Mouse (Mus musculus) lung, embryonic 16.5 days (tissue): ENCODE measurements around the gene Ablim1. TPM values are rescaled to one million over a fixed set of nuclear protein-coding genes. Genes with fewer than 3 reads are reported as not detected.

Source experiments
- ATAC-seq: fragments of 200-750 bp; cut with Nextera tagmentation; 2 replicates; pipeline ENCODE4 v1.8.0; 2017; ENCODE audit warnings: low read depth, mild to moderate bottlenecking, moderate library complexity
- H3K27ac ChIP-seq: fragments of 300-500 bp; sonication (generic); 2 replicates; pipeline ENCODE4 v1.5.1; 2014; ENCODE audit warnings: mild to moderate bottlenecking, control low read depth, low read length
- H3K27me3 ChIP-seq: fragments of 300-500 bp; sonication (generic); 2 replicates; pipeline ENCODE4 v1.6.1; 2014; ENCODE audit warnings: low read depth, low read length, mixed read lengths; ENCODE audit not compliant: control insufficient read depth, insufficient read depth
- H3K36me3 ChIP-seq: fragments of 300-500 bp; sonication (generic); 2 replicates; pipeline ENCODE4 v1.6.1; 2014; ENCODE audit warnings: low read length; ENCODE audit not compliant: control insufficient read depth, insufficient read depth
- H3K4me1 ChIP-seq: fragments of 300-500 bp; sonication (generic); replicated peaks from 2 replicates; pipeline ENCODE4 v1.6.1; 2014; ENCODE audit warnings: low read length, mixed read lengths; ENCODE audit not compliant: control insufficient read depth, insufficient read depth
- H3K4me2 ChIP-seq: fragments of 300-500 bp; sonication (generic); 2 replicates; pipeline ENCODE4 v1.6.1; 2014; ENCODE audit warnings: low read depth, low read length, control low read depth
- H3K4me3 ChIP-seq: fragments of 300-500 bp; sonication (generic); 2 replicates; pipeline ENCODE4 v1.5.1; 2014; ENCODE audit warnings: mild to moderate bottlenecking, low read length, control low read depth
- H3K9ac ChIP-seq: fragments of 300-500 bp; sonication (generic); 2 replicates; pipeline ENCODE4 v1.6.1; 2014; ENCODE audit warnings: low read length, control low read depth
- H3K9me3 ChIP-seq: fragments of 300-500 bp; sonication (generic); 2 replicates; pipeline ENCODE4 v1.6.1; 2016; ENCODE audit warnings: low read length; ENCODE audit not compliant: control insufficient read depth
- WGBS: fragments of 180-500 bp; shearing (Covaris S2); extraction: QIAGEN DNeasy Blood & Tissue Kit; methylation state at CpG from one replicate; pipeline ENCODE4 v1.1.7; 2014; 5-methylcytosine and 5-hydroxymethylcytosine counted together
- polyA plus RNA-seq: library from polyadenylated mRNA; unstranded; fragments of >200 nt; fragmentation: Nextera tagmentation; extraction: Ambion mirVana; gene quantifications from 2 replicates; pipeline ENCODE4 v1.2.1, GENCODE M21; 2015

Gene Ablim1
- polyA plus RNA-seq, 1 experiment from 2014 or later: 54.5 TPM

- Histone ChIP-seq H3K4me1 (peaks cover 33% of the 10 kb centered on the region), H3K27me3 (no peaks in the 10 kb centered on the region), H3K4me2 (no peak overlapping the region), H3K9ac (no peak overlapping the region), H3K27ac (no peak overlapping the region), H3K4me3 (no peak overlapping the region), H3K9me3 (no peaks in the 10 kb centered on the region), H3K36me3 (0 out of 2 replicates have a peak, but pooled peaks cover 2% of the 10 kb centered on the region)
- 48% methylated on average over 3 of the region's 3 CpGs for WGBS
- no peak for ATAC-seq
Measured at GRCm38 (mm10) chr19:57185021-57185420, 129.7 kb downstream of the Ablim1 start.

DNA sequence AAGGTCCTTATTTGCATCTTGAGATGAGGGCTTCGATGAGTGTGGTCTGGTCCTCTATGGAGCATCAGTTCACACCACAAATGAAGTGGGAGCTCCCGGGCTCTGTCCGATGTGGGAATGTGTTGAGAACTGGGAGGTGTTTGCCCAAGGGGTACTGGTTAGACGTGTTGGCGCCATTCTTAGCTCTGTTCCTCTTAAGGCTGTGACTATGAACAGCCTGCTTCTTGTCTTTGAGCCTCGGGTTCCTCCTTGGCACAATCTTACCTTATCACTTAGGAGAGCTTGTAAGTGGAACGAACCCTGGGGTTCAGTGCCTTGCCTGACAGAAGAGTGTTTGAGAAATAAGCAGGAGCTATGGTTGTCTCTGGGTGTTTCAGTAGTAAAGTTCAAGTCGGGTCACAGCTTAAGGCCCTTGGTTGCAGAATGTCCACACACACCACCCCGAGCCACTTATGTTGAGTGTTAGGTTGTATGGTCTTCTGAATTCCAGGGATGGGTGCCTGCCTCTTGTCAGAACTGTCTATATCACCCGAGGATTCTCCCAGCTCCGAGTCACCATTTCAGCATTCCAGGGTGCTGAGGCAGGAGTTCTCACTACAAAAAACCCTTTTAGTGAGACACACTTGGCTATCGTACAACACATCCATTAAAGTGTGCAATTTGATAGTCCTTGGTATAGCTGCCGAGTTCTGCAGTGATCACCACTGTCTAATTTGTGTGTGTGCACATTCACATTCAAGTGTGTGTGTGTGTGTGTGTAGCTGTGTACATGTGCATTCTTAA is 131.6 kb downstream of the Ablim1 start:
- Histone ChIP-seq H3K4me1 (peaks cover 35% of the 10 kb centered on the region), H3K27me3 (no peaks in the 10 kb centered on the region), H3K36me3 (0 out of 2 replicates have a peak, but pooled peaks cover 2% of the 10 kb centered on the region), H3K9me3 (no peaks in the 10 kb centered on the region), H3K4me2 (no peak overlapping the region), H3K27ac (peak overlapping the region; percentile 54), H3K4me3 (no peak overlapping the region), H3K9ac (no peak overlapping the region)
- 57% methylated on average over 13 of the region's 13 CpGs for WGBS
- peak; percentile 86 for ATAC-seq

- H3K4me1 ChIP-seq: peaks cover 40% of the 10 kb centered on the region
- H3K27me3 ChIP-seq: no peaks in the 10 kb centered on the region
- no peaks in the 10 kb centered on the region for H3K9me3 ChIP-seq
- 0 out of 2 replicates have a peak, but pooled peaks cover 2% of the 10 kb centered on the region for H3K36me3 ChIP-seq
- no peak overlapping the region for H3K9ac ChIP-seq
- peak overlapping the region; percentile 54 for H3K27ac ChIP-seq
- 0 out of 2 replicates have a peak, but pooled peaks have one; percentile 29 for ATAC-seq
- H3K4me3 ChIP-seq: no peak overlapping the region
- H3K4me2 ChIP-seq: no peak overlapping the region
- 67% methylated on average over 10 of the region's 10 CpGs for WGBS
Measured at GRCm38 (mm10) chr19:57181852-57182528, 132.7 kb downstream of the Ablim1 start.

DNA sequence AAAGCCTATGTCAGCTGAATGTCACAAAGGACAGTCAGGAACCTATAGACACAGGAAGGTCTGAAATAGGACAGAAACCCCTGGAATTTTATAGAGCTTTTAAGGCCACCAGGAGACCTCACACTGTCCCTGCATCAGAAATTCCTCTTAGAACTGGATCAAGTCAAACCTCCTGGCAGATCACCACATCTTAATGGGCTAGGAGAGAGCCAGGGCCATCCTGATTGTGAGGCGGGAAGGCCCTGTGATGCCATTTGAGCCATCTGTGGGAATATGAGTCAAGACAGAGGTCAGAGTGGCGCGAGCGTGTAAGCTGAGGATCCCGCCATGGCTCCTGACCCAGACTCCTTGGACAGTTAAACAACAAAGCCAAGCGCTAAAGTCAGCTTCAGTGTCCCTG is 133.4 kb downstream of the Ablim1 start:
- Histone ChIP-seq H3K9me3 (no peaks in the 10 kb centered on the region), H3K27ac (peak overlapping the region; percentile 54), H3K27me3 (no peaks in the 10 kb centered on the region), H3K4me1 (peaks cover 40% of the 10 kb centered on the region), H3K4me3 (no peak overlapping the region), H3K36me3 (0 out of 2 replicates have a peak, but pooled peaks cover 2% of the 10 kb centered on the region), H3K4me2 (no peak overlapping the region), H3K9ac (no peak overlapping the region)
- no peak for ATAC-seq
- WGBS: 88% methylated on average over 6 of the region's 6 CpGs

DNA sequence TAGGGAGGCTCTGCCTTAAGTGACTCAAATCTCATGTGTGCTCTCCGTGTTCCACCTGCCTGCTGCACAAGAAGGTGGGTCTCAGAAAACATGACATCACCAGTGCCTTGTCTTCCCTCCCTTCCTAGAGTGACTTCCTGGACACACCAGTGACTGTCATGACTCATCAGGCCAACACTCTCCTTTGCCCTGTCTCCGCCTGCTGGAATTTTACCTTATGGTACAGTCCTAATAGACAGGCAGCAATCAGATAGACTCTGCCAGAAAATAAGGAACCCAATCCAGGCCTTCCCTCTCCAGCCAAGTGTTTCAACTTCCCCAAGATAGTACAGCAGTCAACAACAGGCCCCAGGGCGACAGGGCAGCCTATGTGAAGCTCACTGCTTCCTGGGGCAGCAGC is 133.8 kb downstream of the Ablim1 start:
- no peaks in the 10 kb centered on the region for H3K27me3 ChIP-seq
- 84% methylated on average over 3 of the region's 3 CpGs for WGBS
- ATAC-seq: no peak
- peaks cover 40% of the 10 kb centered on the region for H3K4me1 ChIP-seq
- H3K4me2 ChIP-seq: no peak overlapping the region
- H3K9ac ChIP-seq: no peak overlapping the region
- no peak overlapping the region for H3K27ac ChIP-seq
- no peaks in the 10 kb centered on the region for H3K9me3 ChIP-seq
- 0 out of 2 replicates have a peak, but pooled peaks cover 2% of the 10 kb centered on the region for H3K36me3 ChIP-seq
- no peak overlapping the region for H3K4me3 ChIP-seq

- H3K4me2 ChIP-seq: no peak overlapping the region
- 0 out of 2 replicates have a peak, but pooled peaks cover 2% of the 10 kb centered on the region for H3K36me3 ChIP-seq
- no peaks in the 10 kb centered on the region for H3K9me3 ChIP-seq
- WGBS: 56% methylated on average over 9 of the region's 9 CpGs
- H3K4me1 ChIP-seq: peaks cover 38% of the 10 kb centered on the region
- no peak overlapping the region for H3K4me3 ChIP-seq
- H3K27me3 ChIP-seq: no peaks in the 10 kb centered on the region
- H3K9ac ChIP-seq: no peak overlapping the region
- ATAC-seq: no peak
- H3K27ac ChIP-seq: 0 out of 2 replicates have a peak overlapping the region, but pooled peaks have one; percentile 19
Measured at GRCm38 (mm10) chr19:57180333-57180732, 134.4 kb downstream of the Ablim1 start.

DNA sequence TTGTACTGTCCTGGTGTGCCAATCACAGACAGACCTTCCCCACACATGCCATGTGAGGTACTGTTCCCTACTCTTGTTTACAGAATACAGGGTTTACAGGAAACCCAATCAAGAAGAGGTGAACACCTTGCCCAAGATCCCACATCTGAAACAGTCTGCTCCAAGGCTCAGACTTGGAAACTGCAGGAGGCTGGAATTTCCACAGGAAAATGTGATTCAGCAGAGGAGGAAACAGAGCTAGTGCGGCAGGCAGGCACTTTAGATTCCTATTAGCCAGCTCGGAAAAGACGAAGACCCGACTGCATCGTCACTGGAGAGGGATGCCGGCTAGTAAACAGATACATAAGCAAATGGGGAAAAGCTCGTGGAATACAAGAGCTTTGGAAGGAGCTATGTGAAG is 135.4 kb downstream of the Ablim1 start:
- 66% methylated on average over 7 of the region's 7 CpGs for WGBS
- H3K4me2 ChIP-seq: no peak overlapping the region

DNA sequence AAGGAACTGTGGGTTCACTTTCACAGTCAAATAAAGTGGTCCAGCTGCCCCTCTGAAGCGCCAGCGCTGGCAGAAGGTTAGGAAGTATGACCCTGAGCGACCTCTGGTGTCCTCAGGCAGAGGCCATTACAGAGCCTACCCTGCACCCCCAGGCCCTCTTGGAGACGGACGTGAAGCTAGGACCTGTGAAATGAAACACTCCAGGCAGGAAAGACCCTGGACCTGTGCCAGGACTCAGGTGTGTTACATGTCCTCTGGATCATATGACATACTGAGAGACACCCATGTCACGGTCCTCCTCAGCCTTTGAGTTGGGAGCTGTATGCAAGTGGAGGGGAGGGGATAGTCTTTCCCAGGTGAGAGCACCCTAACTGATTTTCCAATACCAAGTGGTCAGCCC is 137.4 kb downstream of the Ablim1 start:
- H3K9ac ChIP-seq: no peak overlapping the region
- no peak overlapping the region for H3K4me3 ChIP-seq
- no peak; the same call in 1 of the 2 replicates for ATAC-seq
- no peaks in the 10 kb centered on the region; the same call in 1 of the 2 replicates for H3K36me3 ChIP-seq
- H3K9me3 ChIP-seq: no peaks in the 10 kb centered on the region
- H3K4me2 ChIP-seq: no peak overlapping the region
- peaks cover 31% of the 10 kb centered on the region for H3K4me1 ChIP-seq
- 51% methylated on average over 6 of the region's 6 CpGs for WGBS
- H3K27ac ChIP-seq: no peak overlapping the region
- H3K27me3 ChIP-seq: no peaks in the 10 kb centered on the region

More for the DNA sequence above, 135.4 kb downstream of the Ablim1 start:
- Histone ChIP-seq H3K36me3 (no peaks in the 10 kb centered on the region), H3K9me3 (no peaks in the 10 kb centered on the region), H3K9ac (no peak overlapping the region), H3K4me3 (no peak overlapping the region), H3K4me1 (peaks cover 39% of the 10 kb centered on the region), H3K27ac (no peak overlapping the region), H3K27me3 (no peaks in the 10 kb centered on the region)
- no peak for ATAC-seq

DNA sequence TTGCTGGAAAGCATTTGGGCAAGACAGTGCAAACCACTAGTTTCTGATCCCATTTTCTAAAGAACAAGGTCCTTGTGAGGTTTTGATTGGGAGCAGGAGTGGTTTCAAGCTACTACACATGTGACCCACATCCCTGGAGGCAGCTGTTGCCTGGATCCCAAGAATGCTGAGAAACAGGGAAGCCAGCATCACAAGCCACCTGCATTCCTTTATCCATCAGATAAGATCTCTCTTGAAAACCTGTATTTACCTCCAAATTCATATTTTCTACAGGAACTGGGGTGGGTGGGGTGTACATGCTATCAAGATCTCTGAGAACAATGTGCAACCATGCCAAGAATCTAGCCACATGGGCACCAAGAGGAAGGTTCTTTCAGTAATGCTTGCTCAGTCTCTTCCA is 139.6 kb downstream of the Ablim1 start:
- Histone ChIP-seq H3K36me3 (no peaks in the 10 kb centered on the region; the same call in 1 of the 2 replicates), H3K27me3 (no peaks in the 10 kb centered on the region), H3K9me3 (no peaks in the 10 kb centered on the region), H3K4me3 (no peak overlapping the region), H3K4me2 (no peak overlapping the region), H3K4me1 (peaks cover 12% of the 10 kb centered on the region), H3K27ac (peak overlapping the region; percentile 33; the same call in 1 of the 2 replicates), H3K9ac (no peak overlapping the region)
- 0 out of 2 replicates have a peak, but pooled peaks have one; percentile 39 for ATAC-seq
